Mouse (Mus musculus): ENCODE data around the gene Rfesd.

Gene Rfesd

DNA sequence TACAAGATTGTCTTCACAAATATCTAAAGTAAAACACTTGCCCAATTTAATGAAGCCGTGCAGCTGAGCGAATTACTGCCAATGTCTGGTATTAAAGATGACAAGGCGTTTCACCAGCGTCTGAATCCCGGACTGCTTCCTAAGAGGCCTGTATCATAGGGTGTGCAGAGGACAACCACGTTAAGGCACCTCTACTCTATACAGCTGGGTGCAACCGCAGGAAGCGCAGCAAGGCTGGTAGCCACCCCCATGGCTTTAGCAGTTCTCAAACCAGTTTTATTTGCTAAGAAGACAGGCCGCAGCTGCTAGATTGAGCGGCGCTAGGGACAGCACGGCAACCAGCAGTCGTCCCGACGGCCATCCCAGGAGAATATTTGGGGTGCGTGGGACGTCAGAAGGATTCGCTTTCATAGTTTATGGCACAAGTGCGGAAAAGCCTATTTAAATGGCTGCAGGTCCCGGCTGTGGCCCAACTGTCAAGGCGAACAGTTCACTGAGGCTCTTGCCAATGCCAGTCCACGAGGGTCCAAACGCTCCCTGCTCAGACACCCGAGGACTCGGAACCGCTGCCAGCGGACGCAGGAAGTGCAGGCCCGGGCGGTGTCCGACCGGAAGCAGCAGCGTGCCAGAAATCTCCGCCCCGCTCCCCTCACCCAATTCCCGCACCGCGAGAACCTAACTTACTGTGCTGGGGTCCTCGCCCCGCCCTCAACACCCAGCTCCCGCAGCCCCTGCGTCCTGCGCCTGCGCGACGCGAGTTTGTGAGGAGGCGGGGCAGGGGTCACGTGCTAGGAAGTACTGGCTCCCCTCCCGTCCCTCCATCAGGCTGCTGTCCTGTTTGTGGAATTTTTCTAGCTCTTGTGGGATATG is at the start of gene Rfesd:
Gene Rfesd, minus strand, starts transcription at position 746 of the 870 bp plus-strand sequence.
- peak; percentile 97 for DNase-seq (ENCODE audit: low spot score in 2 of 2)

DNA sequence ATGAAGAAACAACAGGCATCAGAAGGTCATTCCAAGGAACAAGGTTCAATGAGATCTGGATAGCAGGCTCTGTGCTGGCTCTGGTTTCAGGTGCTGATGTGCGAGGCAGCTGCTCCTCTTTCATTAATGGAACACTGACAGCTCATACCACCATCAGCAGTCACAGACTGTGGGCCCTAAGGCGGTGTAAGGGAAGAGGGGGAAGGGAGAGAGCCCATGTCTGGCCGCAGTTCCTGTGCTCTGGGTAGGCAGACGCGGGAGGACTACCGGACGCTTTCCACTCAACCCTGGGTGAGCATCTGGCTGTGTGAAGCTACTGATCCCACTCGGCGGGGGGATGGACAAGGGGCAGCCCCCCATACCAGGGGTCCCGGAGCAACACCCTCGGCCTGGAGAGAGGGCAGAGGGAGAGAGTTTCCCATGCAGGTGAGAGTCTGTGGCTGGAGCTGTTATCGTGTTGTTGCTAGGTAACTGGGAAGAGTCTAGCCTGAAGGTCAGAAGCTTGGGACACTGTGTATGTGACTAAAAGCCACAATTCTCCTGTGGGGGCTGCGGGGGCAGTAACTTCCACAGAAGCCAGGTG is 45.9 kb upstream of the Rfesd start:
- no peak for DNase-seq (ENCODE audit: low spot score in 2 of 2)

DNA sequence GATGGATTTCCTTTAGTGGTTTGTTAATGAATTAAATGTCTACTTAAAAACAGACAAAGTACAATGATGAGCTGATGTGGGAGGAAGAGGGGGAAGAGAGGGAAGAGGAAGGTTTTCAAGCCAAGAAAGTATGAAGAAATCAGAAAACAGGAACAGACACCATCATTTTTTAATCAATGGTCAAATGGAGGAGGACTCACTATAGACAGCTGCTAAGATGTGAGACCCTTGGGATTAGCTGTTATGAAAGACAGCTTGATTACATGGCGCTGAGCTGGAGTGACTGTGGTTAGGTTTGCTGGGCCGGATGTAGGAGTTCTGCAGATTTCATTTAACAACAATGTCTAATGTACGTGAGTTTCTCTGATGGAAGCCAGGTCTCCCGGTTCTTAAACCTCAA is 45.0 kb upstream of the Rfesd start:
- no peak for DNase-seq (ENCODE audit: low spot score in 2 of 2)

DNA sequence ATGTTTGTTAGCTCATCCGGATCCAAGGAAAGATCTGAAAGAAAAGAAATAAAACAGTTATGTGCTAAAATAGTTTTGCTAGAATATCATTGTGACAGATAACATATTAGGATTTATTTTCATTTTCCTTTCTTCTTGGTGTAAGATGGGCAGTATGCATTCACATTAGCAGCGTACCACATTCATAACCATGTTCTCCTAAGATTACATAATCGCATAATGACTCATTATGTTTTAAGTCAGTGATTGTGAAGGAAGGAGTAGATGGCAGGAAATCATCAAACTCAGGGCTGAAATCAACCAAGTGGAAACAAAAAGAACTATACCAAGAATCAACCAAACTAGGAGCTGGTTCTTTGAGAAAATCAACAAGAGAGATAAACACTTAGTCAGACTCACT is 44.0 kb upstream of the Rfesd start:
- DNase-seq (ENCODE audit: low spot score in 2 of 2), result no peak

DNA sequence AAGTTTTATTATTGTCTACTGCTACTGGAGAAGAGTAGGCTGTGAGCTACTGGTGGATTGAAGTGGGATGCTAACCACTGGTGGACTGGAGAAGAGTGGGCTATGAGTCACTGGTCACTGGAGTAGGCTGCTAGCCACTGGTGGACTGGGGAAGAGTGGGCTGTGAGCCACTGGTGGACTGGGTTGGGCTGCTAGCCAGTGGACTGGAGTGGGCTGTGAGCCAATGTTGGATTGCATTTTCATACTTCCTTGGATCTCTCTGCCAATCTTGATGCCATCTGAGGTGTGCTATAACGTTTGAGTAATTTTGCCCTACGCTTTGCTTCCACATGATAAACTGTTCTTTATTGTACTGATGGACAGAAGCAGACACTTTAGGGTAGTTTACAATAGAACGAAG is 43.6 kb upstream of the Rfesd start:
- no peak for DNase-seq (ENCODE audit: low spot score in 2 of 2)

DNA sequence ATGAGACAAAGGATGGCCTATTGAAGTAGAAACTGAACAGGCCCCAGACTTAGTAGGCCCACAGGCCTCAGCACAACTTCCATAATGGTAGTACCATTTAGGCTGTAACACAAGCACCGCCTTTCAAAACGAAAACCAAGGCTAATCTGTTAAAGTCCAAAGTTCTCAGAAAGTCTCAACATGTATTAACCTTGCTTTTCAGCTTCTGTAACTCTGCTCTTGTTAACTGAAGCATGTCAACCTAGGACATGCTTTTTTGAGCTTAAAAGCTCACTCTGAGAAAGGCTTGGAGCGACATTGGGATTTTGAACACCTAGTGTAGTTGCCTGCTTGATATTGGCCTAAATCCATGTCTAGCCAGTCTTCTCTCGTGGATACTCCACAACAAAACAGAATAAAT is 41.1 kb upstream of the Rfesd start:
- no peak for DNase-seq (ENCODE audit: low spot score in 2 of 2)

DNA sequence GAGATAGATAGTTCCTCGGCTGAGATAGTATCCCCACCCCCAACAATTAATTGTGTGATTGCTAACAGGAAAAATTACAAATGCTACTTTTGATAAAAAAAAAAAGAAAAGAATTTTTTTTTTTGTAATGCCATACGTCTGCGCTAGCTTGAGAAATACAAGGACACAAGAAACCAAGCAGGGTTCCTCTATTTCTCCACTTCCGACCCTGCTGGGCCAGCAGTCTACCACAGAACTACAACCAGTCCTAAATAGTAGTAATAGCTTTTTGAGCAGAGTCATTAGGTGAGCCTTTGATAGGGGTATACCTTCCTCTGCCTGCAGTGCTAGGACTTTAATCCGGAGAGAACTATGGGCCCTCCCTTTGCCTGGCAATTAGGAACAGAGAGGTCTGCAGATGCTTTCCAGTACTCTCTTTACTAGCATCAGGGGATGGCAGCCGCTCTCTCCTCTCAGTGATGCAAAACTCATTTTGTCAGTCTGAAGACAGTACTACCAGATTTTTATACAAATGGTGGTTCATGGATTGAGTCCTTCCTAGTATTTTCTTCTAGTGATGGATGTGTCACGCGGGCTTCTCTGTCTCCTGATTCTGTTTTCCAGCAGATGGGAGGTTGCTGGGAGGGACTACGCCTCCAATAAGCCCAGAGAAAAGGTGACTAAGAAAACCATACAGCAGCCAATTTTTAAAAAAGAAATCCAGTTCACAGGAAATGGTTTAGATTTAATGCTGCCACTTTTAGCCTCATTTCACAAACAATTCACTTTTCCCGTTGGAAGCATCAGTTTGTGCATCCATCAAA is 38.9 kb upstream of the Rfesd start:
- no peak for DNase-seq (ENCODE audit: low spot score in 2 of 2)

DNA sequence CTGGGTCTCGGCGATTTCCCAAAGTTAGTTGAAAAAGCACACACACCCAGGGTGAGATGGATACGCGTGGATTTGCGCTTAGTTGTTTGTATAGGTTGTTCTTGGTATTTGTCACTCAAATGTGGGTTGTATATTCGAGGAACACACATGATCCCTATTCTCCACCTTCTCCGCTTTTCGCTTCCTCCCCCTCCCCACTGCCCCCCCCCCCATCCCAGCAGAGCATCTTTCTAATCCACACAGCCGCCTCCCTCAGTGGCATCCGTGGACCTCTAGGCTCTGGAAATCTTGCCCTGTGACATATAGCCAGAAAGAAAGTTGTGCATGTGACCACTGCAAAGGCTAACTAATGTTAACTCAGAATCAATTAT is 38.4 kb upstream of the Rfesd start, which contains the start of gene Gpr150:
Gene Gpr150, minus strand, starts transcription at position 101 of the 371 bp plus-strand sequence.
- DNase-seq (ENCODE audit: low spot score in 2 of 2), result no peak

DNA sequence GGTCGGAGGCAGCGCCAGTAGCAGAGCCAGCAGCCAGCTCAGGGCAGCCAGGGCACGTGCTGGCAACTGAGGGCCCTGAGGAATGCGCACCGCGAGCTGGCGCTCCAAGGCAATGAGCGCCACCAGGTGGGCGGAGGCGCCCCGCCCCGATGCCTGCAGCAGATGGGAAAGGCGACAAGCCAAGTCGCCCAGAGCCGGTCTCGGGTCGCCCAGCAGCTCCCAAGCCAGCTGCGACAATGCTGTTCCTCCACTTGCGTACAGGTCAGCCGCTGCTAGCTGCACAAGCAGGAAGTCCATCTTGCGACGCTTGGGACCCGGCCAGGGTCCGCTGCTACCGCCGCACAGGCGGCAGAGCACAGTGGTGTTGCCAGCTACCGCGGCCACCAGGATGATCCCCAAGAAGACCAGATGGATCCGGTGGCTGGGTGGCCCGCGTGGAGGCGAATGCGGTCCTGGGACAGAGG is 37.8 kb upstream of the Rfesd start:
- DNase-seq (ENCODE audit: low spot score in 2 of 2), result peak; percentile 5 to 42

DNA sequence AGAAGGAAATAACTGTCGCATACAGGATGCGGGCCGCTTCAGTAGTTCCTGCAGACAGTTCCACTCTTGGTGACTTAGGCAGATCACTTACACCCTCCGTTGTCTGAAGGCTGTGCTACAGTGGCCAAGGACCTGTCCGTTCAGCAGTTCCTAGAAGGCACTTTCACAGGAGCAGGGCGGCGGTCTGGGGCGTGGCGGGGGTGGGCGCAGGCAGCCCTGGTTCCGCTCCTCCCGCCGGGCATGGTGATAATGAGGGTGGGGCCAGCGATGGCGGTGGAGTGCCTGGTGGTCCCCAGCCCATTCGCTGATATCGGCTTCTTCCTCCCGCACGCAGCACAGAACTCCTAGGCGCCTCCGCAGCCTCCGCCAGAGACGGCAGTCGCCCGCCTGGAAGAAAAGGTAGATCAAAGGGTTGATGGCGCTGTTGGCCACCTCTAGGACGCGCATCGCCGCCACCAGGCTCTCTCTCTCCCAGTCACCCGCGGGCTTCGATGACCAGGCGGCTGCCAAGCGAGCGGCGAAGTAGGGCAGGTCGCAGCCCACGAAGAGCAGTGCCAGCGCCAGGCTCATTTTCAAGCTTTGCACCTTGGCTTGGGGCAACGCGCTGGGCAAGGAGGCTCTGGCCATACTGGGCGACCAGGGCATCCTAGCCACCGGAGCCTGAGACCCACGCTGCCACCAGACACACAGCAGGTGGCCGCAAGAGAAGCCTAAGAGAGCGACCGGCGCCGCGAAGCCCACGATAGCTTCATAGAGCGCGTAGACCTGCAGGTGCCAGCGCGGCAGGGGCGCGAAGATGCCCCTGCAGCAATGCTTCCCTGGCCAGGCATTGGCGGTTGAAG is 37.1 kb upstream of the Rfesd start:
- peak in 1 of 2 experiments; percentile 5 for DNase-seq (ENCODE audit: low spot score in 2 of 2)

DNA sequence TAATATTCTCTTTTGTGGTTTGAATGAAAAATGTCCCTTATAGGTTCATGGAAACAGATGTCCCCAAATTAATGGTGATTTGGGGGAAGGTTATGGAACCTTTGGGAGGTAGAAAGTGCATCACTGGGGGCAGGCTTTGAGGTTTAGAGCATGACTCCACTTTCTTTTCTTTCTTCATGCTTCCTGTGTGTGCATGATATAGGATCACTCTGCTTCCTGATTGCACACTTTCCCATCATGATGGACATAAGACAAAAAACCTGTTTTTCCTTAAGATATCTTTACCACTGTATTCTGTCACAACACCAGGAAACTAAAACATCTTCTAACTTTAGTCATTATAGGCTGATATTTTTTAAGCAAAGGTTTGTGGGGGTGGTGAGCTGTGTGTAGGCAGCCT is 26.5 kb upstream of the Rfesd start:
- DNase-seq (ENCODE audit: low spot score in 2 of 2), result no peak

DNA sequence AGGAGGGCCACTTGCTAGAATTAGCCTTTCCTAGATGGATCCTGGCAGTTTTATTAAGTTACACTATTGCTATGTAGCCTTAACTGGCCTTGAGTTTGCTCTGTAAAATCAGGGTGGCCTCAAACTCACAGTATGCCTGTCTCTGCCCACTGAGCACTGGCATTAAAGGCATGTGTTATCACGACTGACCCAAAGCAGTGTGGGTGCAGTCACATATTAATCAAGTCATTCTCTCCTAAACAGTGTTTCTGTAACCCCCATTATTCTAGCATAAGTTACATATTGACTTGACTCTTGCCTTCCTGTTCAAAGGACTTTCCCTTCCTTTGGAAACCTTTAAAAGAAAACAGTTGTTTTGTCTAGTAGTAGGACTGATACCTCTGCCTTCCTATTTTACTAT is 23.9 kb upstream of the Rfesd start:
- no peak for DNase-seq (ENCODE audit: low spot score in 2 of 2)

DNA sequence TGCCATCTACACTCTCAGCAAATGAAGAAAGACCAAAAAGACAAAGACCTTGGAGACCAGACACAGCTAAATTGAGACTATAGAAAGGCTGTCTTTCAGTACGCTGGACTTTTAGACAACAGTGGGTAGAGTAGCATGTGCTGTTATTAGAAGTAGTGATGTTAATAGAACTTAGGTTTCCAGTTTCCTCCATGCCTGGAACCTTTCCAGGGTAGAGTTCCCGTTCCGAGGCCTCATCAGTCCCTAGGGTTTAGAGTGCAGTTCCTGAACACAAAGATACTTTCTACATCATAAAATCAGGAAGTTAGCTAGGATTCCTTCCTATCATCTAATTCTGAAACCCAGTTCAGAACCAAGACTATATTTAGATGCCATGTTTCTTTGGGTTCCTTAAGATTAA is 6.1 kb upstream of the Rfesd start:
- DNase-seq (ENCODE audit: low spot score in 2 of 2), result no peak

DNA sequence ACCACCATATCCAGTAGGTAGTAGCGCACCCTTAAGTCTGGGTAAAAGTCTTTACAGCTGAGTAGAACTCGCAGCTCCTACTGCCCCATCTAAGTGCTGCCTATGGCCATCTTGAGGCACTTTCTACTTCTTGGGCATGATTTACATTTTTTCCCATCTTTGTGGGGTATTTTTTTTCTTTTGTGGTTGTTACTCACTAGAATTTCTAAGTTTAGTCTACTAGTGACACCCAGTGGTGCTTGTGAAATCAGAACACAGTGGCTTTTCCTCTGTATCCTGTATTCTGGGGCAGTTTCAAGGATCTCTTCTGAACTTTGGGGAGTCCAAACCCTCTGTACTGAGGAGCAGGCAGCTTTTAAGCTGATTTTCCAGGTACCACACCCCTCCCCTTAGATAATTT is 3.3 kb upstream of the Rfesd start:
- DNase-seq (ENCODE audit: low spot score in 2 of 2), result no peak

DNA sequence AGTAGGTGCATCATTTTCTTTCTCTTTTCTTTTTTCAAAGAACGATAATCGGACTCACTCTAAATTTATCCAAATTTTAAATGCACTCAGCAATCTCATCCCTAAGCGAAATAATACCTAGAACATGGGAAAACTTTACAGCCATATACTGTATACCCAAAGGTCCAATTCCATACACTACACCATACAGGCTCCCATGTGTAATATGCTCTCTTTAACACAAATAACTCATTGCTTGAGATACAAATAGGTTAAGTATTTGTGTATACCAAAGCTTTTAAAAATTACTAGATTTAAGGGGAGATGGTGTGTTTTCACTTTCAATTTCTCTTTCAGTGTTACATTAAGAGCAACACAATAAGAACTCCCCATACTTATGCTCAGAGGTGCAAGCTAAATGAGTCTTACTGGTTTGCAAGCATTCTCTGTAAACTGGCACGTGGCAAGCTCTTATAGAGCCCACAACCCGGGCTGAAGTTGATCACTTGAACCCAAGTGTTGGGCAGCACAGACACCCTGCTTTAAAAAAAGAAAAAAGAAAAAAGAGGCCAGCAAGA is 403 bp upstream of the Rfesd start:
- DNase-seq (ENCODE audit: low spot score in 2 of 2), result peak; percentile 6 to 14

DNA sequence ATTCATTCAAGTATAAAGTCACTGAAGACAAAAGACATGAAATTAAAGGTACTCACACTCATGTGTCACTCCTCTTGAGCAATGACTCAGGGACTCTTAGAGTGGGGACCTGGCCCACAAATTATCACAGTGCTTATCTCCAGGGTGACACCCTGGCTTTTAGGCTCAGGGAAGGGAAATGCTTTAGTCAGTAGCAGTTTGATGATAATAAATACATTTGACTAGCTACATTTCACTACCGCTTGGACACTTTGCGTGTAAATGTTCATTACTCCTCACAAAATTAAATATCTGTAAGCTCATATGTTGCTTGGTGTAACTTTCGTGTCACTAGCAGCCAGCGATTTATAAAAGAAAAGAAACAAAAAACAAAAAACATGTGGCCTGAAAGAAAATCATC is 1.1 kb downstream of the Rfesd start:
- DNase-seq (ENCODE audit: low spot score in 2 of 2), result peak in 1 of 2 experiments; percentile 4

DNA sequence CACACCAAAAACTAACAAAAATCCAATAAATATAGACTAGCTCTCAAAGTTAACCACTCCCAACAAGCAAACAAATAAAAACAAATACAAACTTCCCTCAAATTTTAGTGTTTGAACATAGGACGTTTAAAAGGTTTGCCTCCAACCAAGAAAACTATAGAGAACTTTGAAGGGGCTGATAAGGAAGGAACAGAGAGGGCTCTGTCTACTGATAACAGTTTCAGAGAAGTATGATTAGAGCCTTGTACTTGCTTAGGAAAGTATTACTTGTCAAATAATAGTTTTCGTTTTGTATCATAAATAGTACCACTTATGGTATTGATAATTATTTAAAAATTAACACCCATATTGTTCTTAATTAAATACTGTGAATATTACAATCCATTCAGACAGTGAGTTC is 4.0 kb downstream of the Rfesd start:
- DNase-seq (ENCODE audit: low spot score in 2 of 2), result no peak

DNA sequence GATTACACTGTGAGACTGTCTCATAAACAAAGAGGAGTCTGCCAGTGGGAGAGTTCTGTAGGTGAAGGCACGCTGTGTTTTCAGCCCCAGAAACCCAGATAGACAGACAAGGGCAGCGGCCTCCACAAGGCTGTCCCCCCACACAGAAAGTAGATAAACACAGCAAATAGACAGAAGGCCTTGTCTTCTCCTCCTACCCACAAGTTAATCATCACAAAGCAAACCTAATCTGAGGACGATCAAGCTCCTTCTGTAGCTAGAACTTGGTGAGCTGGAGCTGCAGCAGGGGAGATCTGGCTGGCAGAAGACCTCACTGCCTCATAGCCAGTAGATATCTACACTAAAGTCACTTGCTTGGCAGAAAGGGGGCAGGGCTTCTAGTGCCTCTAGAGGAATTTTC is 15.2 kb downstream of the Rfesd start:
- DNase-seq (ENCODE audit: low spot score in 2 of 2), result no peak

DNA sequence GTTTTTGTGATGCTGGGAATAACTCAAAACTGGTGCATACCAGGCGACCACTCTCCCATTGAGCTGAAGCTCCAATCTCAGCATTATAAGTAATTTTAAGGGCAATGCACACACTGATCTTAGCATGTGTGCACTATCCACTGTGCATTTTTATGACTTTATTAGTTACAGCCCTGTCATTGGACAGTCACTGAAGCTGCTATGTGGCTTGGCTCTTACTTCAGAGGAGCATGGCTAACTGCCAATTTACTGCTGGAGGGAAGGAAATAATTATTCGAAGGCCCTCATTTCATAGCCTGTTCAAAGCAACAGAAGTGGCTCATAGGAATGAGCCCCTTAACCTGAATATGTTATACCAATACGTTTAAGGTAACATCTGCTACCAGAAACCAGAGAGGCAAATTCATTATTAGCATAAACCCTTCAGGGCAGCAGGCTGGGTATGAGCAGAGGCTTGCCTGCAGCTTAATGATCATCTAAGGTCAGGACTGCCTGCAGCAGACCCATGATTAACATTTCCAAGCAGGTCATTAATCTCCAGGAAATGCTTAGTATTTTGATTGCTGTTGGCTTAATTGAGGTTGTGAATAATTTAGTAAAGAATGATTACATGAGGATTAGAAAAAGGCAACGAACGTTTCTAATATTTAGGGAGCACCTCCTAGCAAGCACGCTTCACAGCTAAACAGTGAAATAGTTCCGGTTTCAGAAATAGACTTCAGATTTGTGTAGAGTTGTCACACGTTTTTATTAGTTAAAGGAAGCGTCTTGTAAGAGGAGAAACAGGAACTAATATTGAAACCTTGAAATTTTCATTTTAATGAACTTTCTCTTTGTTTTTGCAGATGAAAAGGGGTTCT is 26.1 kb downstream of the Rfesd start:
- no peak for DNase-seq (ENCODE audit: low spot score in 2 of 2)

DNA sequence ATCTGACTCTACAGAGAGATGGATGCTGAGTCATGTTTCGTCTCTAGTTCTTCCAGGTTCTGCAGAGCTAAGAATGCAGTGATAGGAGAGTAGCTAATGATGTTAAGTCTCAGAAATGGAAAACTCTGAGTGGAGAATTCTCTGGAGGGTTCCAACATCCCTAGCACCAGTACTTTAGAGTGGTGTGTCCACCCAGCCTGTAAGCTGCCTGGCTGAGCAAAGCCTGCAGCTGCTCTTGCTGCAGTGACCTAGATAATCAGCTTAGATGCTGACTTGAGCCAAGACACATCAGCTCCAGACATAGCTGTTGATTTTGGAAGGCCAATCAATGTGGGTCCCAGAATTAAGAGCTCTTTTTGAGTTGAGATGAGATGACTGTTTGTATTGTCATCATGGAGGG is 30.4 kb downstream of the Rfesd start:
- DNase-seq (ENCODE audit: low spot score in 2 of 2), result no peak

All from natural killer cell, adult 2 months (primary cell).